Mouse (Mus musculus) kidney, adult 2 months (tissue): ENCODE measurements around the gene Arhgef28.

Source experiments
- CTCF ChIP-seq: fragments of 200-500 bp; conservative IDR thresholded peaks from 2 replicates; pipeline ENCODE4 v1.5.1; 2011; ENCODE audit warnings: low read depth, mild to moderate bottlenecking, control low read depth, low read length, moderate library complexity, mixed read lengths; ENCODE audit not compliant: insufficient read depth, insufficient read length
- POLR2A ChIP-seq: fragments of 200-500 bp; IDR thresholded peaks from one replicate; pipeline ENCODE4 v1.6.1; 2011; ENCODE audit warnings: low read depth, low read length, control low read depth

- TF ChIP-seq CTCF (no peak), POLR2A (no peak)
Measured at GRCm38 (mm10) chr13:98118291-98118690, 87.9 kb downstream of the Arhgef28 start.
